Mouse (Mus musculus): ENCODE data around the gene Tesk1. TPM values are rescaled to one million over a fixed set of nuclear protein-coding genes. Genes with fewer than 3 reads are reported as not detected.

Gene Tesk1
- polyA plus RNA-seq, 1 experiment: 54.2 TPM

DNA sequence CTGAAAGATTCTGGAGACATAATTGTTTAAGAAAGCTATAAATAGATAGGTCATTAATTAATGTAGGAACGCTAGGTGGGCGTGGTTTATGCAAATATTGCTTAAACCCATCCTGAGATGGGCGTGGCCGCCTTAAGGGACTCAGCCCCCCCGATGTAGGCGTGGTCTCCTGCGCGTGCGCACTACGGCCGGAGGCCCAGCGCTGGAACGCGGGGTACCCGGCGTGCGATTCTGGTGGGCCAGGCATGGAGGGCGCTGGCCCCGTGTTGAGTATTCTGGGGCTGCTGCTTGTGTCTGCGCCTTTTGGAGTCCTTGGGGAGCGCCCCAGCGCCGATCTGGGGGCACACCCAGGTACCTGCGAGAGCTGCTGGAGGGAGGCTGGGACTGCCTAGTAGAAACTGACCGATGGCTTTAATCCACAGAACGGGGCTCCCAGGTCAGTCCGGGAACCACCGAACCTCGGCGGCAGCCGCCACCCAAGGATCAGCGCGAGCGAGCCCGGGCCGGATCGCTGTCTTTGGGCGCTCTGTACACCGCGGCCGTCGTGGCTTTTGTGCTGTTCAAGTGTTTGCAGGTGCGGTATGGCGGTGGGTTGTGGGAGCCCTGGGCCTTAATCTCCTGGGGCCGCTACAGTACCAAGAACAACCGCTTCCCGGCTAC is 51.6 kb downstream of the Tesk1 start:
- TF ChIP-seq GATA1 (IDR thresholded peaks at IDR 0.05; ENCODE audit: low read length): no peak

DNA sequence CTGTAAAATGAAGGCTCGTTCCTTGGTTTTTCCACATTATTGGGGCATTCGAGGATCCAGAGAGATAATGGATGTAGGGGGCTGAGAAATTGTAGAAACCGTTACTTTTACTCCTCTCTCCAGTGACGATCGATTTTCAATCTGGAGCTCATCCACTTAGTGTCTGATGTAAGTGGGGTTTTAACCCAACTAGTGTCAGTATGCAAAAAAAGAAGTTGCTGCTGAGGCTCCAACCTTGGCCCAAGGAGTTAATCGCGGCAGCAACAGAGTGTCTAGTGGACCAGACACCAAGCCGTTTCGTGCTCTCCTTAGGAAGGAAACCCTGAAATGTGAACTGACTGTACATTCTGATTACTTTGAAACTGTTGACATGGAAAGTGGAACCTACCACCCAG is 52.1 kb downstream of the Tesk1 start:
- TF ChIP-seq GATA1 (IDR thresholded peaks at IDR 0.05; ENCODE audit: low read length): no peak

DNA sequence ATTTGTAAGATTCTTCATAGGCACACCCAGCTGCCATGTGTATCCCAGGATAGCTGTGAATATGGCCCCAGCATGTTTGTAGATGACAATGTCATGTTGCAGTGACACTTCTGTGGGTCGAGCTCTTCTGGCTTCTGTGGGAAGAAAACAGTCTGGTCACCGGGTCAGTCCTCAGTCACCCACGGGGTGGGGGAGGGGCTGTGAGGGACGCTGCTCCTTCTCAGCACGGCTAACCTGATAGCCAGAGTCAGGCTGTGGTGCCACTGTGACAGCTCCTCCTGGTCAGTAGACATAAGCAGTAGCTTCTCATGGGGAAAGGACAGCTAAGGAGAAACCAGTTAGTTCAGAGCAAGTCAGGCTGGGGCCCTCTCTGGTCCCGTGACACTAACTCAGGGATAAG is 54.8 kb downstream of the Tesk1 start:
- TF ChIP-seq GATA1 (IDR thresholded peaks at IDR 0.05; ENCODE audit: low read length): no peak

DNA sequence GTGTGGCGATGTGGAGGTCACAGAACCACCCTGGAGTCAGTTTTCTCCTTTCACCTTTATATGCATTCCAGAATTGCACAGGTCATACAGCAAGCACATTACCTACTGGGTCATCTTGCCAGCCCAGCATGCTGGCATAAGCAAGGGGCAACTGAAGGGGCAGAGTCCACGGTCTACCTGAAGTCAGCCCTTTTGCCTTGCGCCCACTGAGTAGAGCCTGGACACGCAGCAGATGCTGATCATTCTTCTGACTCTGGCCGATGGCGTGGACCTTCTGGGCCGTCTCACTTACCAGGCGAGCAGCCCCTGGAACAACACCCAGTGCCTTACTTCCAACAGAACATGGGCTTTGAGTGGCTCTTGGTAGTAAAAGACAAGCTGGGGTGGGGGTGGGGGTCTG is 55.7 kb downstream of the Tesk1 start:
- TF ChIP-seq GATA1 (IDR thresholded peaks at IDR 0.05; ENCODE audit: low read length): no peak

Other genes with a start within 250 kb of the Tesk1 start
- 0.06 TPM in 1 of 2 replicates, not detected in the other for gene Atp8b5, start 174.8 kb upstream of the Tesk1 start, polyA plus RNA-seq (2012)
- gene Rusc2, start 60.0 kb upstream of the Tesk1 start, polyA plus RNA-seq (2012): 1.1 and 1.2 TPM in 2 replicates
- not detected in 2 replicates for gene Fam166b, start 12.8 kb upstream of the Tesk1 start, polyA plus RNA-seq (2012)
- not detected in 2 replicates for gene Cd72, start 12.7 kb downstream of the Tesk1 start, polyA plus RNA-seq (2012)
- not detected in 2 replicates for gene Sit1, start 41.8 kb downstream of the Tesk1 start, polyA plus RNA-seq (2012)
- gene Ccdc107, start 51.0 kb downstream of the Tesk1 start, polyA plus RNA-seq (2012): 69.1 and 82.1 TPM in 2 replicates
- 14.1 and 17.4 TPM in 2 replicates for gene Arhgef39, start 57.8 kb downstream of the Tesk1 start, polyA plus RNA-seq (2012)
- not detected in 2 replicates for gene Car9, start 65.0 kb downstream of the Tesk1 start, polyA plus RNA-seq (2012)
- gene Tpm2, start 81.8 kb downstream of the Tesk1 start, polyA plus RNA-seq (2012): not detected in 2 replicates
- 1.6 and 2.6 TPM in 2 replicates for gene Creb3, start 120.4 kb downstream of the Tesk1 start, polyA plus RNA-seq (2012)
- 169 and 178 TPM in 2 replicates for gene Tln1, start 120.8 kb downstream of the Tesk1 start, polyA plus RNA-seq (2012)
- 31.2 and 129 TPM in 2 replicates for gene Rgp1, start 136.8 kb downstream of the Tesk1 start, polyA plus RNA-seq (2012)
- gene Gba2, start 136.9 kb downstream of the Tesk1 start, polyA plus RNA-seq (2012): 13.5 and 21.5 TPM in 2 replicates
- gene Msmp, start 142.6 kb downstream of the Tesk1 start, polyA plus RNA-seq (2012): not detected in 2 replicates
- gene Npr2, start 190.0 kb downstream of the Tesk1 start, polyA plus RNA-seq (2012): 0.11 TPM in 2 replicates
- not detected in 2 replicates for gene Spag8, start 211.7 kb downstream of the Tesk1 start, polyA plus RNA-seq (2012)
- gene Hint2, start 214.5 kb downstream of the Tesk1 start, polyA plus RNA-seq (2012): 45.3 and 51.0 TPM in 2 replicates
- gene Tmem8b, start 227.0 kb downstream of the Tesk1 start, polyA plus RNA-seq (2012): 3.2 and 3.4 TPM in 2 replicates
- gene Fam221b, start 227.2 kb downstream of the Tesk1 start, polyA plus RNA-seq (2012): 0.01 and 0.02 TPM in 2 replicates